Mouse (Mus musculus): Measurements from ENCODE around the gene Kdf1. TPM values are rescaled to one million over a fixed set of nuclear protein-coding genes. Genes with fewer than 3 reads are reported as not detected.

Gene Kdf1
- polyA plus RNA-seq (2015; fragmentation: Nextera tagmentation; extraction: Ambion mirVana), result 0.39 and 0.50 TPM in 2 replicates

GRCm38 (mm10) chr4:133518601-133519368 lies at the start of gene Kdf1:
Gene Kdf1 (plus strand): TSS chr4:133518963.
- Histone ChIP-seq H3K27ac (ENCODE audit: low read depth, low read length) (no peak within 1 kb of the TSS), H3K4me3 (ENCODE audit: low read length) (peak within 1 kb of the TSS; percentile 36), H3K4me1 (ENCODE audit: control insufficient read depth, insufficient read depth, low read depth, low read length) (peaks cover 6% of the 10 kb centered on the region; the same call in 1 of the 2 replicates), H3K9ac (ENCODE audit: low read depth, low read length) (peak within 1 kb of the TSS; percentile 13; the same call in 1 of the 2 replicates), H3K36me3 (ENCODE audit: control insufficient read depth, insufficient read depth, low read length) (no peaks in the 10 kb centered on the region), H3K4me2 (ENCODE audit: low read length) (peak within 1 kb of the TSS; percentile 47), H3K9me3 (ENCODE audit: control insufficient read depth, low read length) (no peaks in the 10 kb centered on the region), H3K27me3 (replicated peaks; ENCODE audit: control insufficient read depth, insufficient read depth, low read length) (peaks cover 42% of the 10 kb centered on the region)
- ATAC-seq, result no peak
- WGBS, result 4% methylated on average over 51 of the region's 69 CpGs

DNA sequence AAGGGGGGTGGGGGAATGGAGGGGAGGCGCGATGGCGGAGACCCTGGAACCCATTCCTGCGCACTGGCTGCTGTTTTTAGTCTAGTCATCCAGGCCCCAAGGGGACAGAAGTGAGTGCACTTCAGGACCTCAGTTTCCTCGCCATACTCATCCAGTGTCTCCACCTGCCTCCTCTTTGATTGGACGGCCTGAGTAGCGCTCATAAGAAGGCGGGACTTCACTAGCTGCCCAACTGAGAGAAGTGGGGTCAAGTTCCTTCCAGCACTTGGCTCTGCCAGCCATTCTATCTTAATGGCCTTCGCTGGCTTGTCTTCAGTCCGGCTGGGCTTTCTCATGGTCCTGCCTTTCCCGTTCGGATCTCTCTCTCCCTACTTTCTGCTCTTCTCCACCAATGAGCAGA lies 49.6 kb upstream of the Kdf1 start:
- Histone ChIP-seq H3K4me1 (ENCODE audit: control insufficient read depth, insufficient read depth, low read depth, low read length) (no peaks in the 10 kb centered on the region; the same call in 1 of the 2 replicates), H3K36me3 (ENCODE audit: control insufficient read depth, insufficient read depth, low read length) (no peaks in the 10 kb centered on the region), H3K4me2 (ENCODE audit: low read length) (peak overlapping the region; percentile 24; the same call in 1 of the 2 replicates), H3K27ac (ENCODE audit: low read depth, low read length) (no peak overlapping the region), H3K9ac (ENCODE audit: low read depth, low read length) (no peak overlapping the region), H3K9me3 (ENCODE audit: control insufficient read depth, low read length) (peaks cover 3% of the 10 kb centered on the region; the same call in 1 of the 2 replicates), H3K27me3 (replicated peaks; ENCODE audit: control insufficient read depth, insufficient read depth, low read length) (peaks cover 10% of the 10 kb centered on the region), H3K4me3 (ENCODE audit: low read length) (no peak overlapping the region)
- 21% methylated on average over 12 of the region's 12 CpGs for WGBS
- ATAC-seq, result no peak

GRCm38 (mm10) chr4:133471135-133471821 lies 47.5 kb upstream of the Kdf1 start:
- no peak for ATAC-seq
- 80% methylated on average over 7 of the region's 7 CpGs for WGBS
- Histone ChIP-seq H3K4me2 (ENCODE audit: low read length) (no peak overlapping the region), H3K4me1 (ENCODE audit: control insufficient read depth, insufficient read depth, low read depth, low read length) (no peaks in the 10 kb centered on the region; the same call in 1 of the 2 replicates), H3K9ac (ENCODE audit: low read depth, low read length) (no peak overlapping the region), H3K4me3 (ENCODE audit: low read length) (no peak overlapping the region), H3K9me3 (ENCODE audit: control insufficient read depth, low read length) (peaks cover 3% of the 10 kb centered on the region; the same call in 1 of the 2 replicates), H3K36me3 (ENCODE audit: control insufficient read depth, insufficient read depth, low read length) (no peaks in the 10 kb centered on the region), H3K27ac (ENCODE audit: low read depth, low read length) (no peak overlapping the region), H3K27me3 (replicated peaks; ENCODE audit: control insufficient read depth, insufficient read depth, low read length) (peaks cover 10% of the 10 kb centered on the region)

DNA sequence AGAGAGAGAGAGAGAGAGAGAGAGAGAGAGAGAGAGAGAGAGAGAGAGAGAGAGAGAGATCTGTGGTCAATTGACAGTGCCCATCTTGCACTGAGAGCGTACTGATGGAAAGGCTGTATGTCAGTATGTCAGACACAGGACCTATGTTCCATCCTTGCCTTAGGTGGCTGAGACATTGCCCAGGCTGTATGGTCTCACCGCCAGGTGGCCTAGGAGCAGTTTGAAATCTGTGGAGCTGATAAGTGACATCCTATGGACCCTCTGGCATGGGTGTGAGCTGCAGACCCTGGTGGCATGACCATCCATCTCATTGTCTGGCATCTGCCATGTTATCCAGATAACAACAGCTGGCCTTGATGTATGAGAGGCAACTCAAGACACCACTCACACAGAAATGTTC lies 44.9 kb upstream of the Kdf1 start:
- Histone ChIP-seq H3K4me1 (ENCODE audit: control insufficient read depth, insufficient read depth, low read depth, low read length) (no peaks in the 10 kb centered on the region), H3K4me2 (ENCODE audit: low read length) (no peak overlapping the region), H3K9me3 (ENCODE audit: control insufficient read depth, low read length) (peaks cover 3% of the 10 kb centered on the region; the same call in 1 of the 2 replicates), H3K9ac (ENCODE audit: low read depth, low read length) (no peak overlapping the region), H3K27ac (ENCODE audit: low read depth, low read length) (no peak overlapping the region), H3K36me3 (ENCODE audit: control insufficient read depth, insufficient read depth, low read length) (no peaks in the 10 kb centered on the region), H3K27me3 (replicated peaks; ENCODE audit: control insufficient read depth, insufficient read depth, low read length) (peaks cover 7% of the 10 kb centered on the region), H3K4me3 (ENCODE audit: low read length) (no peak overlapping the region)
- 70% methylated on average over 2 of the region's 2 CpGs for WGBS
- no peak for ATAC-seq

DNA sequence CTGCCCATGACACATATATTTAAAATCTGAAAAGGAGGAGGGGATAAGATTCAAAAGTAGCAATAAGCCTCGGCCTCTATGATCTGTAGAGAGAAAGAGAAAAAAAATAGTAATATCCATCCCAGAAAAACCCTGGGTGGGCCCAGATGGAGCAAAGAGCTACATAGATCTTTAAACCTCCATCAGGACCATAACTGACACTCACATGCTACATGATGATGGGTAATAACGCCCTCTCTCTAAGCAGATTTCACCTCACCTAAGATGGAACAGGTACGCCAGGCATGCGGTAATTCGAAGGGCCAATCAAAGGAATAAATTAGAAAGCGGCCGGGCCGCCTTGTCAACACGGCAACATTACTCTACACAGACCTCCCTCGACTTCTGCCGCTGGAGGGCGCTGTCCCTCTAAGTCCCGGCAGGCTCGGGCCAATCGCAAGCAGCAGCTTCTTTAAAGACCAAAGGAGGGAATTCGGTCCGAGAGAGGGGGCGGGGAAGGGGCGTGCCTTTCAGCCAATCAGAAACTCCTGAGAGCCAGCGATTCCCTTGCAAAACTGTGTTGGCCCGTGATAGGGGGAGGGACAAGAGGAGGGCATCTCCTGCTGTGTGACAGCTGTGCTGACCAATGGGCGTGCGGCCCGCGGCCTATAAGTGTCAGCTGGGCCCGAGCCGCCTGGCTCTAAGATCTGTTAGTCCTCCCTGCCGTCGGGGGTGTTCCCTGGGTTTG lies 39.1 kb upstream of the Kdf1 start, which contains the start of gene Tent5b:
Gene Tent5b (plus strand): TSS at position 675 of the 727 bp plus-strand sequence.
- H3K4me2 ChIP-seq (ENCODE audit: low read length), result peak within 1 kb of the TSS; percentile 60
- H3K36me3 ChIP-seq (ENCODE audit: control insufficient read depth, insufficient read depth, low read length), result no peaks in the 10 kb centered on the region
- peak within 1 kb of the TSS; percentile 46 for H3K4me3 ChIP-seq (ENCODE audit: low read length)
- H3K9me3 ChIP-seq (ENCODE audit: control insufficient read depth, low read length), result no peaks in the 10 kb centered on the region
- peak; percentile 98 for ATAC-seq
- whole genome bisulfite sequencing, result 4% methylated on average over 25 of the region's 29 CpGs
- H3K4me1 ChIP-seq (ENCODE audit: control insufficient read depth, insufficient read depth, low read depth, low read length), result peaks cover 7% of the 10 kb centered on the region
- no peak within 1 kb of the TSS for H3K27ac ChIP-seq (ENCODE audit: low read depth, low read length)
- H3K27me3 ChIP-seq (replicated peaks; ENCODE audit: control insufficient read depth, insufficient read depth, low read length), result peaks cover 20% of the 10 kb centered on the region
- peak within 1 kb of the TSS; percentile 56 for H3K9ac ChIP-seq (ENCODE audit: low read depth, low read length)

- 3% methylated on average over 34 of the region's 34 CpGs for WGBS
- no peaks in the 10 kb centered on the region for H3K9me3 ChIP-seq (ENCODE audit: control insufficient read depth, low read length)
- peaks cover 20% of the 10 kb centered on the region for H3K27me3 ChIP-seq (replicated peaks; ENCODE audit: control insufficient read depth, insufficient read depth, low read length)
- peak overlapping the region; percentile 47 for H3K9ac ChIP-seq (ENCODE audit: low read depth, low read length)
- H3K27ac ChIP-seq (ENCODE audit: low read depth, low read length), result no peak overlapping the region
- ATAC-seq, result no peak; the same call in 1 of the 2 replicates
- no peaks in the 10 kb centered on the region for H3K36me3 ChIP-seq (ENCODE audit: control insufficient read depth, insufficient read depth, low read length)
- peak overlapping the region; percentile 60 for H3K4me2 ChIP-seq (ENCODE audit: low read length)
- peak overlapping the region; percentile 46 for H3K4me3 ChIP-seq (ENCODE audit: low read length)
- H3K4me1 ChIP-seq (ENCODE audit: control insufficient read depth, insufficient read depth, low read depth, low read length), result peaks cover 7% of the 10 kb centered on the region
Observed at GRCm38 (mm10) chr4:133480185-133480537, 38.6 kb upstream of the Kdf1 start.

DNA sequence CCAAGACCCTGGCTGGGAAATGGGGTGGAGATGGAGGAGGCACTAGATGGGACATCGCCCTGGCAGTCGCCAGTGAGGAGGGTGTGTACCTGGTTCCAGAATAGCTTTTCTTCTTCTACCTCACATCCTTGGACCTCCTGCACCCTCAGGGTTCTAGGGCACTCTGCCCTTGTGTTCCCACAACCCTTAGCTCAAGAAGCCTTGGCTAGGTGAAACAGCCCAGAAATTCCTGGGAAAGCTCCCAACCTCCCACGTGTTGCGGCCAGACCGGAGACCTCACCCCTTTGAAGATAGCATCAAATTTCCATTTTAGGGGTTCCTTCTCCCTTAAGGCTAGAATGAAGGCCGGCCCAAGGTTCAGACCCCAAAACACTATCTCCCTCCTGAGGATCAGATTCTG lies 38.0 kb upstream of the Kdf1 start:
- Histone ChIP-seq H3K4me2 (ENCODE audit: low read length) (no peak overlapping the region), H3K36me3 (ENCODE audit: control insufficient read depth, insufficient read depth, low read length) (no peaks in the 10 kb centered on the region), H3K9me3 (ENCODE audit: control insufficient read depth, low read length) (no peaks in the 10 kb centered on the region), H3K27ac (ENCODE audit: low read depth, low read length) (no peak overlapping the region), H3K4me1 (ENCODE audit: control insufficient read depth, insufficient read depth, low read depth, low read length) (peaks cover 7% of the 10 kb centered on the region), H3K9ac (ENCODE audit: low read depth, low read length) (no peak overlapping the region), H3K4me3 (ENCODE audit: low read length) (no peak overlapping the region), H3K27me3 (replicated peaks; ENCODE audit: control insufficient read depth, insufficient read depth, low read length) (peaks cover 20% of the 10 kb centered on the region)
- WGBS, result 55% methylated on average over 6 of the region's 6 CpGs
- ATAC-seq, result no peak

GRCm38 (mm10) chr4:133481488-133481887 lies 37.3 kb upstream of the Kdf1 start:
- Histone ChIP-seq H3K4me2 (ENCODE audit: low read length) (no peak overlapping the region), H3K4me3 (ENCODE audit: low read length) (no peak overlapping the region), H3K4me1 (ENCODE audit: control insufficient read depth, insufficient read depth, low read depth, low read length) (peaks cover 7% of the 10 kb centered on the region), H3K27ac (ENCODE audit: low read depth, low read length) (no peak overlapping the region), H3K27me3 (replicated peaks; ENCODE audit: control insufficient read depth, insufficient read depth, low read length) (peaks cover 20% of the 10 kb centered on the region), H3K9ac (ENCODE audit: low read depth, low read length) (no peak overlapping the region), H3K36me3 (ENCODE audit: control insufficient read depth, insufficient read depth, low read length) (no peaks in the 10 kb centered on the region), H3K9me3 (ENCODE audit: control insufficient read depth, low read length) (no peaks in the 10 kb centered on the region)
- WGBS, result 49% methylated on average over 4 of the region's 4 CpGs
- no peak for ATAC-seq

All from hindbrain, embryonic 16.5 days (tissue).